Mouse (Mus musculus): ENCODE results near the gene Pcdh20.

The Pcdh20 gene

DNA sequence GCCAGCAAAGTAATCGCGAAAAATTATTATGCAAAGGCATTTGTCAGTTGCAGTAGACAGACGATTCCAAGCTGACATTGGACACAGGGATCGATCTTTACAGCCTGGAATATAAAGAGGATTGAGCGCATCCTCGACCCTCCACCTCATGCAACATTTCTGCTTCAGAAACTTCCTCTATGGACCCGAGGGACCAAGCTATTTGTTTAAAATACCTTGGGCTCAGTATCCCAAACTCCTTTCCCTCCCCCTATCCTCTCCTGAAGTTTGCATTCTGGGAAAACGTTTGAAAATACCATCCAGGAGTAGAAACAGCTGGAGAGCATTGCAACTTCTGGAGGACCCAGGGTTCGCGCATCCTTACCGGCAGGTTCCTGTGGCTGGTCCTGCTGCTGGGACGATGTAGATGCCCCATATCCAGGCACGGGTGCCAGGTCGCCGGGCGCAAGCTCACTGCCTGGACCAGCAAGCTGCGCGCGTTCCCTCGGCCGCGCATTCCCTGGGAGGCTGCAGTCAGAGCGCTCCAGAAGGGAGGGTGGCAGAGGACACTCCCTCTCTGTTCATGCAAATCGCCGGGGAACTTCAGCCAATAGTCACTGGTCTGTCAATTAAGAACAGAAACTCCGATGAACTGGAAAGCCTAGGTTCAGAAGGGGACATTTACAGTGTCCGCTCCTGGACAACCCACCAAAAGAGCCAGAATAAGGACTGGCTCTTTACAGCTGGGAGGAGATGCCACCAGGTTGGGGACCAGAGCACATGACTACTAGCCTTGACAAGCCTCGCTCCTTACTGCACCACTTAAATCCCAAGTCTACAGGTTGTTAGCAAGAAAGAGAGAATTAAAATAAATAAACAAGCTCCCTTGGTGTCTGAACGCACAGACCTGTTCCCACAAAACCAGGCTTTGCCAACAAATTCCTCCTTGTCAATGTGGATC lies at the start of gene Pcdh20:
Gene Pcdh20, minus strand, starts transcription at position 902 of the 940 bp plus-strand sequence.
- DNase-seq: no peak

DNA sequence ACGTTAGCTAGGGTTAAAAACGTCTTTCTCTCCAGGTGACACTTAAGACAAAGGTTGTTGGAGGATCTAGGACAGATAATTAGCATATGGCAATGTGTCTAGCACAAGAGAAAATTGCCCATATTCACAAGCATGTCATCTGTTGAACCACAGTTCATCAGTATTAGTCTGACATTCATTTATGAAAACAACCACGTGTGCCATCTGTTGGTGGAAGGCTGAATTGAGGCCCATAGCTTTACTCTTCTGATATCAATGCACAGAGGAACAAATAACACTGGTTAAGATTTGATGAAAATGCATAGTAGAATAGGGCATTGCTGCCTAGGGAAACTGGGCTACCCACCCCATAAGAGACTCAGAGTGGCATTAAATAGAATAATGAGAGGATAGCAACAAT lies 8.7 kb upstream of the Pcdh20 start:
- DNase-seq: no peak

DNA sequence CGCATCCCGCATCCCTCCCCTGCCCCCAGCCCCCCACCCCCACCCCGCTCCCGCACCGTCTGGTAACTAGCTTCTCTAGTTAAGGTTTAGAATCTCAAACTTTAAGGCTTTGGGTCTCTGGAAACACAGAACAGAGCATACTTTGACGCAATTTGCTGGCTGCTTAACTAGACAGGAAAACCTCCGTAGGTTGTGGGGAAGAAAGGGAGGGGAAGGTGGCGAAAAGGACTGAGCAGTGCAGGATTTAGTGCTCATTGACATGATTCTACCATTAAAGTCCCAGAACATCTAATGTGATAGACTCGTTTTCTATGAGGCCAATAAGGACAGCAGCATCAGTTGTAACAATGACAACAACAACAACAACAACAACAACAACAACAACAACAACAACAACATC lies 1.2 kb downstream of the Pcdh20 start:
- DNase-seq: no peak

DNA sequence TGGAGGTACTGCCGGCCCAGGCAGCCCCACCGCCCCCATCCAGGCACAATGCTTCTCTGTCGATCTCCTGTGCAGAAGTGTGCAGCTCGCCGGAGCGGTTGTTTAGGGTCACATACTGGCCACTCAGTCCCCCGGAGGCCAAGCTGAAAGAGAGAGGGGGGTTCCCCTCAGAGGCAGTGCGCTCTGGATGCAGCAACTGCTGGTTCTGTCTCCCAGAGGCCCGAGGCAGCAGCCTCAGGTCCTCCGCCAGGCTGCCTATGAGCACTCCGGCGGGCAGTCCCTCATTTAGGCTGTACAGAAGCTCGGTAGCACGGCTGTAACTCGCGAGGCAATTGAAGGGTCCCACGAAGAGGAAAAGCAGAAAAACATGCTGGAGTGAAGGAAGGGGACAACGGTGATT lies 1.8 kb downstream of the Pcdh20 start:
- DNase-seq: no peak

DNA sequence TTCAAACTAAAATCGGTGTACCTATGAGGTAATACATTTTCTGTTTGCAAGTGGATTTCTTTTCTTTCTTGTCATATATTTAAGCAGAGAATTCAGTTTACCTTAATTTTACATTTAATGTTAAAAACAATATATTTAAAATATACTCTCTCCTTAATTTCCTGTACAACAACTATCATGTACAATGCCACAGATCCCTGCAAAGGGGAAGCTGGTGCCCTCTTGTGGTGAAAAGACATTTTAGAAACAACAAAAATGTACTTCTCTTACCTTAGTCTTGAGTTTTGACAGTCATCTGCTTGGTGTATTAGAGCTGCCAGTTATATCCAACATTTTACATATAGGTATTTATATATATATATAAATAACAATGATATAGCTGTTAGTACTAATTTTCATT lies 4.8 kb downstream of the Pcdh20 start:
- no peak for DNase-seq

DNA sequence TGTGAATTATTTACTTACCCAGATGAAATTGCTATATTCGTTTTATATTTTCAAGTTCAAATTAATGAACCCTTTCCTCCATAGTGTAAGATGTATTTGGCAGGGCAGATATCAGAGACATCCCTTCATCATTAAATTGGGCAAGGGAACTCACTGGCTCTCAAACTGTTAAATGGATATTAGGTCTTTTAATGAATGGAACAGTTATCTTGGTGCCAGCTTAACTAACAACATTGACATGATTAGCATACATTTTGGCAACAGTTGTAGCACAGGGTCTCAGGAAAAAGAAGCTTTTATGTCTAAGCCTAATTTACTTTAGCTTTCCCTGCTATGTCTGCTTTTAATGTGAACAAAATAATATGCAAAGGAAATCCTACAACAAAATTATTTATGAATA lies 6.8 kb downstream of the Pcdh20 start:
- DNase-seq: no peak

DNA sequence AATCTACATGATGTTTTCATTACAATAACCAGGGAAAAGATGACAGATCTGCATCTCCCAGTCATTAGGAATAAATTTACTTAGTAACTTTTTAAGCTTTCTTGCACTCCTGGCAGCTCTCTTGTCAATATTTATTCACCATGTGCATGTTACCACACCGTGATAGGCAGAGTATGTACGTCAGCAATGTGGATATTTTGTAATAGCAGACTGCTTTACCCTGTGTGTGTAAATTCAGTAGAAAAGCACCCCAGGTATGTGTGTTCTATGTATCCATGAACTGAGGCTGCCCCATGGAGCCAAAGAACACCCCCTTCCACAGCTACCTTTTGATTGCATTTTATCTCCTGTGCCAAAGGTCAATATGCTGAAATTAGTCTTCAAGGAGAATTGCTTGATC lies 7.8 kb downstream of the Pcdh20 start:
- DNase-seq: no peak

DNA sequence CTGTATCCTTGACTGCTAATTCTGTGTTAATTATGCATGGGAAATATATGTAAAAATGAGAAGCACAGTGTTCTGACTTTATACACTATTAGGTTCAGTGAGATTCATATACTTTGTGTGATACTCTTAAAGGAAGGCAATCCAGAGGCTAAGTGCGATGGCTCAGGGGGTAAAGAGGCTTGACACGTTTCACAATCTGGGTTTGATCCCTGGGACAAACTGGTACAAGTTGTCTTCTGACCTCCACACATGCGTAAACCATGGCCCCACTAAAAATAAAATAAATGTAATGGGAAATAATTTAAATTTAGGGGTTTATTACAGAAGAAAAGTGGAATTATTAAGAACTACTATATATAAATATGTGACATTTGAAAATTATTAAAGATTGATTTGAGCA lies 8.3 kb downstream of the Pcdh20 start:
- no peak for DNase-seq

DNA sequence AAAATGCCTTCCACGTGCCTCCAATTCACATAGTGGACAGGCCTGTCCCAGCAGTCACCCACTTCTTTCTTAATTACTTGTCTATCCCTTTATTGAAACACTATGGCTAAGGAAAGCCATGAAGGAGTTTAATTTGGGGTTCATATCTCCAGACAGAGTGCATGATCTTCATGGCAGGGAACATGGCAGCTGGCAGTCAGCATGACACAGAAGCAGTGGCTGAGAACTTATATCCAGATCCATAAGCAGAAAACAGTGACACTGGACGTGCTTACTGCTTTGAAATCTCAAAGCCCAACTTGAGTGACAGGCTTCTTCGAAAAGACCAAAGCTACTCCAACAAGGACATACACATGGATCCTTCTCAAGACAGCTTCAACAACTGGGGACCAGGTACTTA lies 10.5 kb downstream of the Pcdh20 start:
- DNase-seq: no peak

DNA sequence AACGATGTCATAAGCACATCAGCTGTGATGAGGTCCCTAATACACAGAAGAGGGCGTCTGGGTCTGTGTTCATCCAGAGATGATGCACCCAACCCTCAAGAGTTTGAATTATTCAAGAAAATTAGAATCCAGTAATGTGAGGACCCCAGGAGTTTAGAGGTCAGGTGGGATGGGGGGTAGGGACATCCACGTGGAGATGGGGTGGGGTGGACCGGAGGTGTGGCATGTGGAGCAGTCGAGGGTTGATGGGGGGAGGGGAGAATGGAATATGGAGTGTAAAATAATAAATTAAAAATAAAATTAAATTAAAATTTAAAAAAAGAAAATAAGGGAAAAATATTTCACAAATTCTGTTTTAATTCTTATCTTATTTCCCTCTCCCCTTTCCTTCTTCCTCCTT lies 27.9 kb downstream of the Pcdh20 start:
- no peak for DNase-seq

DNA sequence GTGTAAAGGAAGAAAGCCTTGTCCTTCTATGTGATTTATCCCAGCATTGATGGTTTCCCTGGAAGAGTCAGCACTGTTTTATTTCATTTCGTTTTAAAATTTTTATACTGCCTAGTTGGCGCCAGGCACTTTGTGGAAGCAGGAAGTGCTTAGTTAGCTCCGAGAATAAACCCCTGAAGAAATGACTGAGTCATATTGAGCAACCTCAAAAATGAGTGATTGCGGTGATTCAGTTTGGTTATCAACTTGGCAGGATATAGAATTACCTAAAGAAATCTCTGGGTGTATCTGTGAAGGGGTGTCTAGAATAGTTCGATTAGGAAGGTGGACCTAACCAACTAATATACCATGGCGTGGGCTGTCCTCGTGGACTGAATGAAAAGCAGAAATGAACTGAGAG lies 41.8 kb downstream of the Pcdh20 start:
- DNase-seq: no peak

DNA sequence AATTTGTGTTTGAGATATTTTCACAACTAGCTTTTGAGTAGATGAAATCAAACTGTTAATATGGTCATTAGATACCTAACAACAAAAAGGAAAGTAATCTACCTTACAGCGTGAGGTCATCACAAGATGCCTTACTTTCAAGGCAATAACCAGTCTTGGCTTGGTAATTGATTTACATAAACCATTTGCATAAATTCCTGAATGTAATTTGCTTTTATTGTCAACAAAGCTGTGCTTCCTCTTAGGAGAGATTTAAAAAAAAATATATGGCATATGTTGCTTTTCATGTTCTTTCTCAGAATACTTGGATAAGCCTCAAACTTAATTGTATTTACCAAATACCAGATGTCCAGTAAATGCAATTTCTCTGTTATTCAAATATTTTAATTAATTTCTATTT lies 43.8 kb downstream of the Pcdh20 start:
- no peak for DNase-seq

Data from thymus, adult 18-20 months (tissue).